Mouse (Mus musculus) MN1 (cell line): ENCODE data around the gene Ckm.

Source experiments
- DNase-seq: peaks from one replicate; pipeline ENCODE4 v3.0.0-alpha.2; 2016; ENCODE audit warnings: low spot score

Ckm gene

DNA sequence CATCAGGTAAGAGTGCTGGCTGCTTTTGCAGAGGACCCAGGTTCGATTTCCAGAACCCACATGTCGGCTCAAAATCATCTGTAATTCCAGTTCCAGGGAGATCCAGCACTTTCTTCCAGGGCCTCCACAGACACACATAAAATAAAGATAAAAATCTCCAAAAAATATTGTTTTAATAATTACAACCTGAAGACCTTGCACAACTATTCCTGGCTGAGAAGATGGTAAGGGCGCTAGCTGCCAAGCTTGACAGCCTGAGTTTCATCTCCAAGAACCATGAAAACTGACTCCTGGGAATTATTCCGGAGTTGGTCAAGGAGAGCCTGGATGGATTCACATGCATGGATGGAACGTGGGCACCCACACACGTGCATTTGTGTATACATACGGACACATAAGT lies at the start of gene Ckm:
Ckm (plus strand) TSS at position 301 of the 400 bp plus-strand sequence.
- DNase-seq: no peak

DNA sequence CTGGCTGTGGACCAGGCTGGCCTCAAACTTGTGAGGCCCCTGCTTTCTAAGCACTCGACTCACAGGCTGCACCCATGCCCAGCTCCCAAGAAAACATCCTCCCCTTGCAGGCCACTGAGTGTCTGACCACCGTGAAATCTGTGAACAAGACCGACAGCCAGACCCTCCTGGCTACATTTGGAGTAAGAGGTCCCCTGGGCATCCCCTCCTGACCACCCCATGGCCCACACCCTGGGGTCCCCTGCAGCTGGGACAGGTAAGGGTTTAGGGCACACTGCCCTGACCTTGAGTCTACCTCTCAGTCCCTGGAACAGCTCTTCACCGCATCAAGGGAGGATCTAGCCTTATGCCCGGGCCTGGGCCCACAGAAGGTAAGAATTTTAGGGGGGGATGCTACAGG lies 49.6 kb upstream of the Ckm start:
- no peak for DNase-seq

DNA sequence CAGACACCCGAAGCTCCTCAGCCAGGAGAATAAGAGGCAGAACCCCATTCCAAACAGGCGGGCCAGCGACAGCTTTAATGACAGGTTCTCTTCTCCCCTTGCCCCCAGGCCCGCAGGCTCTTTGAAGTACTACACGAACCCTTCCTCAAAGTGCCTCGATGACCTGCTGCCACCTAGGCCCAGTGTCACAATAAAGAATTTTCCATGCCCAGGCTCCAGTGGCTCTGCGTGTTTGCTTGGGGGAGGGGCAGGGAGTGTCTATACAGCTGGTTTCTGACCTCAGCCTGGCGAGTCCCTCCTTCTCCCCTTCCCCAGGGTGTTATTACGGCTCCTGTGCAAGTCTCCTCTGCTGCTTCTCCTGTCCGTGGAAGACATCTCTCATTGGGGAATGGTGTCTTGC lies 48.3 kb upstream of the Ckm start:
- DNase-seq: no peak

DNA sequence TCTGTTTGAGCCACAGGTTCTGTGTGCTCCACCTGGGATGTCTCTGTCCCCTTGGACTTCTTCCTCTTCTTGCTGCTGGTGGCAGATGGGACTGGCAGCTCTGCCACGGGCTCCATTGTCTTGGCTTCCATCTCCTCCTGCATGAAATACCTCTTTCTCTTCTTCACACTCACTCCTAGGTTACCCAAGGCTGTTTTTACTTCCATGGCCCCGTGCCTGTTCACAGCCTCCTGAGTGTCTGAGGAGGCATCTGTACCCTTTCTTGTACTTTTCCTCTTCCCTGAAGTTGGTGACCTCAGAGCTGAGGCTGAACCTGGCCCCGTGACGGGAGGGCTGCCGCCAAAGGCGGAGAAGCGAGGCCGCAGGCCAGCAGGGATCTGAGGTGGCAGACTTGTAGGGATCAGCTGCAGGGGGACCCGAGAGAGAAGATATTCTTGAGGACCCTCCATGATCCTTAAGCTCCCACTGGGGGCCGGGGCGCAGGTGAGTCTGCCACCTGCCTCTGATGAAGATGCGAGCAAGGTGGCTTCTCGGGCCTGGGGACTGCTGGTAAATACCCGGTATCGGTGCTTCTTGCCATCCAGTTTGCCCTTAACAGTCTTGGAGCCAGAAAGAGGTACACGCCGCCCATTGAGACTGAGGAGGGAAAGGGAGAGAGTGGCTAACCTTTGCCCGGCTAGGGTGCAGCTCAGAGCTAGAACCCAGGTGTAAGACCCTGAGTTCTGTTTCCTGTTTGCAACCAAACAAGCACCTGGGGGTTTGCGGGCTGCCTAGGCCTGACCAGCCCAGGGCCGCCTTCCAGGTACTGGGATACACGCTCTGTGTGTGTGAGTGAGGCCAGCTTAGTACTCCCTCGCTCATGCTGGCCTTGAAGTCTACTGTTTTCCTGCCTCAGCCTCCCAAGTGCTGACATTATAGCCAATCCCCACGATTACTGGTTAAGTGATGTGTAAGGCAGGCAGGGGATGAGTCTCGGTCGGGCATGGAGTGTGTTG lies 46.9 kb upstream of the Ckm start:
- DNase-seq: no peak

DNA sequence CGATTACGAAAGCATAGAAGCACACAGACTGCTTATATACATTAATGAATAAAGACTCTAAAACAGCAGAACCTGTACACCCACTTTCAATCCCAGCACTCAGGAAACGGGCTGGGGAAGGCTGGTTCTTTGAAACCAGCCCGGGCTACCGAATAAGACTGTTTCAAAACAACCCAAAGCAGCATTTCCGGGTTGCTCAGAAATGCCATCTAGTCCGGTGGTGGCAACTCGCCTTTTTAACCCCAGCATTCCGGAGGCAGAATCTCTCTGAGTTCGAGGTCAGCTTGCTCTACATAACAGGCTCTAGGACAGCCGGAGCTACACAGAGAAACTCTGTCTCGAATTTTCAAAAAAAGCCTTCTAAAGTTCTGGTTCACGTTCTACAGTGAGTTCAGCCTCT lies 45.9 kb upstream of the Ckm start:
- DNase-seq: no peak

DNA sequence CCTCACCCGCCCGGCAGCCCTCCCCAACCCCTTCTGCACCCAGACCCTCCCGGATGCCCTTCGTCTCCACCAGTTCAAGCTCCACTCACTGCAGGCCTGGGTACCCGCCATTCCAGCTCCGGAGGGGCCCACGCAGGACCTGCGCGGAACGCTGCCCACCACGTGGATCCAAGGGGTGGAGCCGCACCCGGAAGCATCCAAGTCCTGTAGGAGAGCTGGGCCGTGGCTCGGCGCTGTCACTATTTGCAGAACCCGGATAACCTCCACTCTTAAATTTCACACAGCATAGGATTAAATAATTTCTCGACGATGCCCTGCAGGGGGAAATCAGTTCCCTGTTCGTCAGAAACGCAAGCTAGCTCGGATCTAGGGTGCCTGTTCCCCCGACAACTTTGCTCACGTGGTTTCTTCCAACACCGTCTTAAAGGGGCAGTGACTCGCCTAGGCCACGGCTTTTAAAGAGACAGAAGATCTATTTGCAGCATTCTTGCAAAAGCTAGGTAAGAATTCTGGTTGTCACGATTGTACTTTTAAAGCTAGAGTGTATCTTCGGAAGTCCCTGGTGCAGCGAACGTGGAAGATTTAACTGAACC lies 45.2 kb upstream of the Ckm start, which contains the start of the genes Cd3eap and Ppp1r13l:
Cd3eap (minus strand) TSS at position 185 of the 593 bp plus-strand sequence.
Ppp1r13l (plus strand) TSS at position 451 of the 593 bp plus-strand sequence.
- DNase-seq: peak; percentile 83

DNA sequence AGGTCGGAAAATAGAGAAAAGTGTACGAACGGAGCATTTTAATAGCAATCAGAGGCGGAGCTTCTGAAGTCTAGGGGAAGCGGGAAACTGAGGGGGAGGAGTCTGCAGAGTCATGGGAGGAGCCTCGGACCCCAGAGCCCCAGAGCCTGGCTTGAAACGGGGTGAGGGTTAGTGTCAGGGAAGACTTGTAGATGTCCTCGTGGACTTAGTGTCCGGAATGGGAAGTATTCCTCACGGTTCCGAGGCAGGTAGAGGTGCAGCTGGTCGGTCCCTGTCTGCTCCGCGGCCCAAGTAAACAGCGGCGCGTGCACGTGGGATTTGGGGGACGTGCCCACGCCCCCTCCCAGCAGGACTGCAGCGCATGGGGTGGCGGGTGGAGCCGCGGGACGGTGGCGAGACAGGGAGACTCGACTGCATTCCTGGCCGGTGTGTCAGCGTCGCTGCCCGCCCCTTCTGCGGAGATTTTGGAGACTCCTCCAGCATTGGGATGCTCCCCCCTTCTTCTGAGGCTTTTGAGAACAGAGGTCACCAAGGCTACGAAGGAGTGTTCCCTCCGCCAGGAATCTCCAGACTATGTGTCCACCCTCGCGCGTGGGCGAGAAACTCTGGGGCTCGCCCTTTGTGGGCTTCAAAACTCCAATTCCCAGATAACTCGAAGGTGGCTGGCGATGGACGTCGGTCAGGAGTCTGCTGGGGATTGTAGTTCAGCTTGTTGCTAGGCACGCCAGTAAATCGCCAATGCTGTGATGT lies 44.5 kb upstream of the Ckm start:
- peak; percentile 73 for DNase-seq

DNA sequence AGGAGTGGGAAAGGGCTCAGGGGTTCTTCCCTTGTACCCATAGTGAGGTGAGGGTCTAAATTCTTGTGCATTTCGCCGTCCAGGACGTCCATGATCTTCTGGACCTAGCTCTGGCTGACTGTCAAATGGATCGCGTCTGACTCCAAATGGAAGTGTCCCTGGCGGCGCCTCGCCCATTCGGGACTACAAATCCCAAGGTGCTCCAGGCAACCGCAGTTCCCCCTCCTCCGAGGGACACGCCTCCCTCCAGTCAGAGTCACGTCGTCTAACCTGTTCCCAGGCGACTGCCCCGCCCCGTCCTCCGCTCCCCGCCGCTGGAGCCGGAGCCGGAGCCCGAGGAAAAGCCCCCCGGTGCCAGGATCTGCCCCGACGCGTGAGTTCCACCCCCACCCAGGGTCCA lies 43.6 kb upstream of the Ckm start:
- peak; percentile 91 for DNase-seq

DNA sequence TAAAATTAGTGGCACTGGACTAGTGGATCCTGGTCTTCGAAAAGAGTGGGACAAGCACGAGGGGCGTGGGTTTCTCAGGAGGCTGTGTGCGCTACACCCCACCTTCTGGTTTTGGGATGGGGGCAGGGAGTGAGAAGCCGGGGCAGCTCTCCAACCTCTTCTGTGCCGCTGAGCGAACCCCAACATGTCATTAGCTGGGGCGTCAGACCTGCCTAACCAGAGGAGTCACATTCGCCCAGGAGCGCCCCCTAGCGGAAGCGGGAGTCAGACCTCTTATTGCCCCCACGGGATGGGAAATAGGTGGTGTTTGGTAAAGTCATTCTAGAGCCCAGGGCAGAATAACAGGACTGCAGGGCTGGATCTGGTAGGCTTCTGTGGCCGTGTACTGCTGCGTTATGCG lies 42.9 kb upstream of the Ckm start:
- peak; percentile 64 for DNase-seq

DNA sequence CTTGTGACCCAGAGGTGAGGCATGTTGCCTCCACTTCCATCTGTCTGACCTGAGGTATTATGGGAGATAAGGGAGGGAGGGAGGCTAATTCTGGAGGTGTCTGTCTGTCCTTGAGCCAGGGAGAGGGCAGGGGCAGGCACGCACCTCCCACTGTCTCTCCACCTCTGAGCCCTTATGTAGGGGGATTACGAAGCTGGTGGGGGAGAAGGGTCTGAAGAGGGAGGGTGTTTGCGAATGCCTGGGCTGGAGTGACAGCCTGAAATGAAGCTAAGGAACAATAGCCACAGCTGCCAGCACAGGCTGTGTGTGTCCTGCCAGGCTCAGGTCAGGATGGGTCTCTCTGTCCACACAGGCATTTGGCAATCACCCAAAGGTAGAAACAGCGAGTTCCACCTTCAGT lies 42.3 kb upstream of the Ckm start:
- DNase-seq: no peak

DNA sequence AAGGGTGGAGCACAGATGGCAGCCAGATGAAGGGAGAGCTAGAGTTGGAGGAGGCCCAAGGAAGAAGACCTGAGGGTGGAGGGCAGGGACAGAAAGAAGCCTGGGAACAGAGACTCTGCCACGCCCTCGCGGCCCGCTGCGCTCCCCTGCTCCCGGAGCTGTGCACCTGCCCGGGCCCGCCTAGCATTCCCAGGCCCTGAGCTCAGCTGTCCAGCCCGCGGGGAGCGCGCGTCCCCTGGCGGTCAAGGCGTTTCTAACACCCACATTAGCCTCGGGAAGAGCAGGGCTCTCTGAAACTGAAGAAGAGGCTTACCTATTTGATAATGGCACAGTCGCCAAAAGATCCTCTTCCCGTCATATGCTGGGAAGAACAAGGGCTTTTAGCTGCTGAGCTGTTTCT lies 40.7 kb upstream of the Ckm start:
- peak; percentile 78 for DNase-seq

DNA sequence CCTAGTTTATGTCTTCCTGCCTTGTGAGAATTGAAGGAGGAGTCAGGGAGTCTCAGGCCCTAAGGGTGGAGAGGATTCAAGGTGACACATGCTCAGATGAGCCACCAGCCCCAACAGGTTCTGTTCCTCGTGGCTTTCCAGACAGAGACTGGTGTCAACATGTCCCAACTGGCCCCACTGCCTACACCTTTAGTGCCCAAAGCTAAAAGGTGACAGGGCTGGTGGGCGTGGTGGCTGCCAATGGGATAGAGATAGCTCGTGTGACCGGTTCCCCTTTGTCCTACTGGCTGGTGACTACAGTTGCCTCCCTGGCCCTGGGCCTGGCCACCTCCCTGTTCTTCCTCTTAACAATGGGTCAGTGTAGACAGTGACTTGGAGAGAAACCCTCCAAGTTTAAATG lies 39.2 kb upstream of the Ckm start:
- no peak for DNase-seq

DNA sequence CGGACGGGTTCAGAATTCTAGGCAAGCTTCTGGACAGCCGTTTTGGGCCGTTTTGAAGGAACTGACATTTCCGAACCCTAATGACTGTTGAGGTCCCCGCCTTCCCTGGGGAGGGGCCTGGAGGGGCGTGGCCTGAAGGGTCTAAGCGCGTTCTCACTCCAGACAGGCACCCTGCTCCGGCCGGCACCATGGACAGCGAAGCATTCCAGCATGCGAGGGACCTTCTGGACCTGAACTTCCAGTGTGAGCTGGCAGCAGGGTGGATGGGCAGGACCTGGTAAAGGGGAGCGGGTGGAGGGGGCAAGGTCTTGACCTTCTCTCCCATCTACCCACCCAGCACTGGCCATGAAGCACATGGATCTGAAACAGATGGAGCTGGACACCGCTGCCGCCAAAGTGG lies 36.2 kb upstream of the Ckm start:
- no peak for DNase-seq

DNA sequence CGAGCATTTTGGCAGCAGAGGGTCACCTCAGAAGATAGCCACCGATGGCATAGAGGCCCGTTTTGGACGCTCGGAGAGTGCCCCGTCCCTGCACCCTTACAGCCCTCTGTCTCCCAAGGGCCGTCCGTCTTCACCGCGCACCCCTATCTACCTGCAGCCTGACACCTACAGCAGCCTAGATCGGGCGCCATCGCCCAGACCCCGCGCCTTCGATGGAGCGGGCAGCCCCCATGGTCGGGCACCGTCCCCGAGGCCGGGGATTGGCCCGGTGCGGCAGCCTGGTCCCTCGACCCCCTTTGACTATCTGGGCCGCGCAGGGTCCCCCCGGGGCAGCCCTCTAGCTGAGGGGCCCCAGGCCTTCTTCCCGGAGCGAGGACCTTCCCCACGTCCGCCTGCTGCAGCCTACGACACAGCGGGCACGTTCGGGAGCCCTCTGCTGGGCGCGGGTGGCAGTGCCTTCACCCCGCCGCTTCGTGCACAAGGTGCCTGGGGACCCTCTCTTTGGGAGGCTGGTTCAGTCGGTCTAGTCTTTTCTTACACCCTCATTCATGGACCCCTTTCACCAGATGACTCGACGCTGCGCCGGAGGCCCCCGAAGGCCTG lies 34.7 kb upstream of the Ckm start:
- DNase-seq: no peak

DNA sequence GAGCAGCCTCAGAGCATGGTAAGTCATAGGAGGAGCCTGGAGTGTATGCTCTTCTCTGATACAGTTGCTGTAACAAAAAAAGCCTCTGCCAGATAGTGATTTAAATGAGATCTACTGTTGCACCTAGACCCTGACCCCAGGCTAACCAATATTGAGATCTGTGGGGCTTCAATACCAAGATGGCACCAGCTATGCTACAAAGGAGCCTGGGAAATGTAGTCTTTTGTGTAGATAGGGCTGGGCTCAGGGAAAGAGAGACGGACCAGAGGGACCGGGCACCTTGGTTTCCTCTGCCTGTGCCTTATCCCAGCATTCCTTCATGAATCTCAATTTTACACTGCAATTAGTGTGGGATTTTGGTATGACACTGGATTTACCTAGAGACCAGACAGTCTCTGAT lies 31.2 kb upstream of the Ckm start:
- no peak for DNase-seq

DNA sequence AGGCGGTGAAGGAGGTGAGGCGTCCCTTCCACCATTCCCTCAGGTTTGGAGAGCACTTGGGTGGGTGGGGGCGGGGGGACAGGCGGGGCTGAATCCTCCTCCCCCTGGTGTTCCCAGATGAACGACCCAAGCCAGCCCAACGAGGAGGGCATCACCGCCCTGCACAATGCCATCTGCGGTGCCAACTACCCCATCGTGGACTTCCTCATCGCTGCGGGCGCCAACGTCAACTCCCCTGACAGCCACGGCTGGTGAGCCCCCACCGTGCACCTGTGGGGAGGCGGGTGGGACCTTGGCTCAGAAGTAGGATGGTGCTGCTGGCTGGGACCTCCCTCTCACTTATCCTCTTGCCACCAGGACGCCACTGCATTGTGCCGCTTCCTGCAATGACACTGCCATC lies 29.2 kb upstream of the Ckm start:
- DNase-seq: no peak

DNA sequence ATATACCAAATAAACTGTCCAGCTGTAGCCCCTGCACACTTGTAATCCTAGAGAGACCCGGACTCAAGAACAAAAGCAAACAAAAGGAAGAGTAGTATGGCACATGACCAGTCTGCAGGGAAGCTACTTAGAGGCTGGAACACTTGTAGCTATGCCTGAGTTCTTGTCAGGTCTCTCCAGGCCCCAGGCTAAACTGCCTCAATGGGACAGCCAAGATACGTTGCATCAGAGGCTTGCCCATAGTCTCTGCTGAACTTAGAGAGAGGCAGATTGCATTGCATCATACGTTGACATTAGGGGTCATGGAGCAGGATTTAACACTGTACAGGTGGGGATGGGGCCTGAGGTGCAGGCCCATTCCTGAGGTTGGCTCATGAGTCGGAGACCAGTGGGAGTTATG lies 28.6 kb upstream of the Ckm start:
- DNase-seq: no peak

DNA sequence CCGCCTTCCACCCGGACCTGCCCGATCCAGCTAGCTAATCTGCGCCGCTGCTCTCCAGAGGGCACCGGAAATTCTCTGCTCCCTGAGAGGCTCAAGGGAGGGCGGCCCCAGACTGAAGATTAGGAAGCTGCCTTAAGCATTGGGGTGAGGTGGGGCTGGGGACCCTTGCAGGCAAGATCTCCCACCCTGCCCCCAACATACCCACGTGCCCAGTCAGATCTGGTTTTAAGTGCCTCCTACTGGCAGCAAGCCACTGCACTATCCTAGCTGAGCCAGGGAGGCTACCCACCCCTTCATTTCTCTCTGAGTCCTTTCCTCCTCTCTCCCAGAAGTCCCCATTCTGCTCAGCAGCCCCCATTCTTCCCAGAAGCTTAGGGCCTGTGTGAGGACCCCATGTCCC lies 26.5 kb upstream of the Ckm start:
- DNase-seq: no peak

DNA sequence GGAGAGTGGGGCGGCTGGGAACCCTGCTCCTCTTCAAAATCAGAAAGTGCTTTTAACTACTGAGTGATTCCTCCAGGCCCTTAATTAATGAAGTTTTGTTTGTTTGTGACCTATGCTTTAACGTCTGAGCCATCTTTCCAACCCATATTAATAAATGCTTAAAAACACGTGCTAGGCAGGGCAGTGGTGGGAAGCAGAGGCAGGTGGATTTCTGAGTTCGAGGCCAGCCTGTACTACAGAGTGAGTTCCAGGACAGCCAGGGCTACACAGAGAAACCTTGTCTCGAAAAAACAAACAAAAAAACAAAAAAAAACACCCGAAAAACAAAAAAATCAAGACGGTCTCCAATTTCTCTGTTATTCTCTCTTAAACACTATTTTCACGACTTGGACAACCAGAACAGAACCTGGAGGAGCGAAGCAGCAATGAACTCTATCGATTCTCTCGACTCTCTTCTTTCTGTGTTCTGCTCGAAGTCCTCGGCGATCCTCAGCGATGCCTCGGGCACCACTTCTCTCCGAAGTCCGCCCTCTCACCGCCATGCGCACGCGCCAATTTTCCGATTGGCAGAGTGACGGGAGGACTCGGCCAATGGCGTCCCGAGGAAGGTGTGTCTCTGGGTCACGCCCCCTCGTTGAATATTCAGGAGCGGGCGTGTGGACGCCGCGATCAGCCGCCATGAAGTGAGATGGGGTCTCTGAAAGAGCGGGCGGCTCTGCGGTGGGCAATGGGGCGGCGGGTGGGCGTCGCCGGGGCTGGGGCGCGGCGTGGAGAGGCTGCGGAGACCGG lies 23.0 kb upstream of the Ckm start, which contains the start of gene Ercc2:
Ercc2 (plus strand) TSS at position 634 of the 789 bp plus-strand sequence.
- peak; percentile 92 for DNase-seq

DNA sequence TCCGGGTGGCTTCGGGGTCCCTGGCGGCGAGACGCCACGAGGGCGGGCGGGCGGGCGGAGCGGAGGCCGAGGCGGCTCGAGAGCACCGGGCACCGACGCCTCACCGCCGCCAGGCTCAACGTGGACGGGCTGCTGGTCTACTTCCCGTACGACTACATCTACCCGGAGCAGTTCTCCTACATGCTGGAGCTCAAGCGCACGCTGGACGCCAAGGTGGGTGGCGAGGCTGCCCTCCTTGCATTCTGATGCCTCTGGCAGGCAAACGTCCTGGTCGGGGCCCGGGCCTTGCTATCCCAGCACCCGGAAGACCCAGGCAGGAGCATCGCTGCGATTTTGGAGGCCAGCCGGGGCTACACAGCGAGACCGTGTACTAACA lies 22.4 kb upstream of the Ckm start:
- DNase-seq: no peak

DNA sequence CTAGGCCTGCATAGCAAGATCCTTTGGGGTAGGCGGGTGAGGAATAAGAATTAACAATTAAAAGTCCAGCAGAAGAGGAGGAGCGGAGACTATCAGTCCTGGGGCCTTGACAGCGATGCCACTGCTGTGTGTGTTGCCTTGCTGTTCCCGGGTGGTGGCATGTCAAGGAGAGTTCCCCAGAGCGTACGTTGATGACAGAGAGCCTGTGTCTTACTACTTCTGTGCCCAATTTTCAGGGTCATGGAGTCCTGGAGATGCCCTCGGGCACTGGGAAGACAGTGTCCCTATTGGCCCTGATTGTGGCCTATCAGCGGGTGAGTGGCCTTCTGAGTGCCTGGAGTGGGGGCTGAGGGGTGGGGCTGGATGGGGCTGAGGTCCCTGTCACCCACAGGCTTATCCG lies 20.9 kb upstream of the Ckm start:
- DNase-seq: no peak
